Mouse (Mus musculus) CH12.LX (cell line): ENCODE measurements around the gene Ctnnbip1. TPM values are rescaled to one million over a fixed set of nuclear protein-coding genes. Genes with fewer than 3 reads are reported as not detected.

Experiments
- DNase-seq: peaks from one replicate; pipeline ENCODE4 v3.0.0-alpha.2; 2013; ENCODE audit errors: extremely low read depth
- H3K27ac ChIP-seq: 2 replicates; pipeline ENCODE4 v1.5.1; 2012; ENCODE audit warnings: low read depth, mild to moderate bottlenecking, control low read depth, moderate library complexity; ENCODE audit not compliant: insufficient read depth
- H3K27me3 ChIP-seq: replicated peaks from 2 replicates; pipeline ENCODE3; 2012; ENCODE audit warnings: inconsistent platforms
- H3K36me3 ChIP-seq, 2 experiments: replicated peaks in 1 of 2; 2 replicates each; pipeline versions ENCODE3 to v1.6.1; 2012; ENCODE audit warnings: inconsistent platforms in 1 of 2, low read length in 1 of 2, mild to moderate bottlenecking in 1 of 2, mixed read lengths in 1 of 2, moderate library complexity in 1 of 2; ENCODE audit not compliant: control insufficient read depth in 1 of 2, insufficient read depth in 1 of 2
- H3K4me1 ChIP-seq, 2 experiments: 2 replicates each; pipeline ENCODE4 v1.6.1; 2012; ENCODE audit warnings: inconsistent platforms in 1 of 2, moderate library complexity in 1 of 2; ENCODE audit not compliant: insufficient read depth in 2 of 2, control insufficient read depth in 1 of 2
- H3K4me2 ChIP-seq: 2 replicates; pipeline ENCODE4 v1.6.1; 2012; ENCODE audit warnings: low read depth, mild to moderate bottlenecking, control low read depth; ENCODE audit not compliant: poor library complexity, insufficient read depth, severe bottlenecking
- H3K4me3 ChIP-seq, 3 experiments: fragments of 150-350 bp in 1 of 3; sonication (generic) in 1 of 3; replicated peaks in 1 of 3; 2 replicates each; pipeline versions ENCODE3 to v1.5.1; 2011 to 2012; ENCODE audit warnings: low read depth in 2 of 3, low read length in 2 of 3, mild to moderate bottlenecking in 2 of 3, moderate library complexity in 2 of 3, control low read depth in 1 of 3, improper control_type of control experiment in 1 of 3, inconsistent platforms in 1 of 3, mixed read lengths in 1 of 3; ENCODE audit not compliant: poor library complexity in 1 of 3
- H3K79me2 ChIP-seq: replicated peaks from 2 replicates; pipeline ENCODE4 v1.6.1; 2012; ENCODE audit warnings: mild to moderate bottlenecking, moderate library complexity; ENCODE audit not compliant: control insufficient read depth, poor library complexity, insufficient read depth, severe bottlenecking; ENCODE audit errors: extremely low read depth
- H3K9ac ChIP-seq: 2 replicates; pipeline ENCODE4 v1.6.1; 2012; ENCODE audit warnings: low read depth, mild to moderate bottlenecking, control low read depth, moderate library complexity; ENCODE audit not compliant: insufficient read depth
- H3K9me3 ChIP-seq: replicated peaks from 2 replicates; pipeline ENCODE3; 2012; ENCODE audit warnings: low read length, inconsistent platforms, mixed read lengths
- BHLHE40 ChIP-seq: IDR thresholded peaks from 2 replicates; pipeline ENCODE4 v1.6.1; 2011; ENCODE audit warnings: mild to moderate bottlenecking, low read depth, low read length, improper control_type of control experiment
- CHD1 ChIP-seq: IDR thresholded peaks from 2 replicates; pipeline ENCODE4 v1.6.1; 2012; ENCODE audit warnings: low read depth, low read length, improper control_type of control experiment, inconsistent platforms
- CHD2 ChIP-seq: IDR thresholded peaks from 2 replicates; pipeline ENCODE4 v1.6.1; 2011; ENCODE audit warnings: low read length, improper control_type of control experiment
- CTCF ChIP-seq, 2 experiments: IDR thresholded peaks in 1 of 2; conservative IDR thresholded peaks in 1 of 2; 2 replicates each; pipeline ENCODE4 v1.5.1; 2011 to 2012; ENCODE audit warnings: low read depth in 2 of 2, low read length in 2 of 2, improper control_type of control experiment in 1 of 2, inconsistent platforms in 1 of 2, mild to moderate bottlenecking in 1 of 2, moderate library complexity in 1 of 2
- E2F4 ChIP-seq: IDR thresholded peaks from 2 replicates; pipeline ENCODE4 v1.6.1; 2011; ENCODE audit warnings: low read depth, low read length, improper control_type of control experiment; ENCODE audit not compliant: insufficient replicate concordance
- EP300 ChIP-seq: IDR thresholded peaks from 2 replicates; pipeline ENCODE4 v1.6.1; 2011; ENCODE audit warnings: low read length, improper control_type of control experiment
- ETS1 ChIP-seq: conservative IDR thresholded peaks from 2 replicates; pipeline ENCODE4 v1.6.1; 2012; ENCODE audit warnings: low read depth, mild to moderate bottlenecking, inconsistent platforms, low read length, improper control_type of control experiment, moderate library complexity
- GABPA ChIP-seq: IDR thresholded peaks from 2 replicates; pipeline ENCODE4 v1.6.1; 2012; ENCODE audit warnings: low read depth, low read length, improper control_type of control experiment, inconsistent platforms; ENCODE audit not compliant: insufficient replicate concordance
- IRF4 ChIP-seq: IDR thresholded peaks from 2 replicates; pipeline ENCODE4 v1.6.1; 2014; ENCODE audit warnings: low read depth, mild to moderate bottlenecking, inconsistent platforms, low read length, improper control_type of control experiment
- JUN ChIP-seq: IDR thresholded peaks from 2 replicates; pipeline ENCODE4 v1.6.1; 2011; ENCODE audit warnings: low read depth, mild to moderate bottlenecking, low read length, improper control_type of control experiment, moderate library complexity; ENCODE audit not compliant: insufficient read depth
- JUND ChIP-seq: conservative IDR thresholded peaks from 2 replicates; pipeline ENCODE4 v1.6.1; 2011; ENCODE audit warnings: low read depth, low read length, improper control_type of control experiment
- KAT2A ChIP-seq: IDR thresholded peaks from 2 replicates; pipeline ENCODE4 v1.6.1; 2012; ENCODE audit warnings: low read length, improper control_type of control experiment, inconsistent platforms; ENCODE audit not compliant: insufficient replicate concordance
- MAX ChIP-seq: IDR thresholded peaks from 2 replicates; pipeline ENCODE4 v1.6.1; 2011; ENCODE audit warnings: low read length, improper control_type of control experiment
- MAZ ChIP-seq: IDR thresholded peaks from 2 replicates; pipeline ENCODE4 v1.6.1; 2012; ENCODE audit warnings: low read depth, mild to moderate bottlenecking, inconsistent platforms, low read length, improper control_type of control experiment, moderate library complexity
- MEF2A ChIP-seq: IDR thresholded peaks from 2 replicates; pipeline ENCODE4 v1.6.1; 2014; ENCODE audit warnings: low read depth, mild to moderate bottlenecking, inconsistent platforms, low read length, improper control_type of control experiment, borderline replicate concordance
- MXI1 ChIP-seq: IDR thresholded peaks from 2 replicates; pipeline ENCODE4 v1.6.1; 2011; ENCODE audit warnings: mild to moderate bottlenecking, low read depth, low read length, improper control_type of control experiment
- MYC ChIP-seq: IDR thresholded peaks from 2 replicates; pipeline ENCODE4 v1.6.1; 2011; ENCODE audit warnings: low read depth, mild to moderate bottlenecking, improper control_type of control experiment, low read length
- PAX5 ChIP-seq: IDR thresholded peaks from 2 replicates; pipeline ENCODE4 v1.6.1; 2012; ENCODE audit warnings: low read length, inconsistent platforms, mixed read lengths
- POLR2A ChIP-seq: IDR thresholded peaks from 2 replicates; pipeline ENCODE4 v1.6.1; 2011; ENCODE audit warnings: low read depth, mild to moderate bottlenecking, improper control_type of control experiment, low read length
- POLR2AphosphoS2 ChIP-seq: IDR thresholded peaks from 2 replicates; pipeline ENCODE4 v1.6.1; 2011; ENCODE audit warnings: low read depth, low read length, improper control_type of control experiment
- RAD21 ChIP-seq: IDR thresholded peaks from 2 replicates; pipeline ENCODE4 v1.6.1; 2011; ENCODE audit warnings: low read depth, mild to moderate bottlenecking, low read length, improper control_type of control experiment, moderate library complexity
- RCOR1 ChIP-seq: conservative IDR thresholded peaks from 2 replicates; pipeline ENCODE4 v1.6.1; 2012; ENCODE audit warnings: low read depth, mild to moderate bottlenecking, inconsistent platforms, low read length, improper control_type of control experiment
- SIN3A ChIP-seq: IDR thresholded peaks from 2 replicates; pipeline ENCODE4 v1.6.1; 2012; ENCODE audit warnings: low read length, improper control_type of control experiment, inconsistent platforms
- TBP ChIP-seq: conservative IDR thresholded peaks from 2 replicates; pipeline ENCODE4 v1.6.1; 2011; ENCODE audit warnings: low read depth, low read length, improper control_type of control experiment
- TCF12 ChIP-seq: IDR thresholded peaks from 2 replicates; pipeline ENCODE4 v1.6.1; 2014; ENCODE audit warnings: low read depth, mild to moderate bottlenecking, inconsistent platforms, low read length, improper control_type of control experiment
- ZKSCAN1 ChIP-seq: IDR thresholded peaks from 2 replicates; pipeline ENCODE4 v1.6.1; 2012; ENCODE audit warnings: low read depth, inconsistent platforms, low read length, improper control_type of control experiment, borderline replicate concordance
- ZNF384 ChIP-seq: IDR thresholded peaks from 2 replicates; pipeline ENCODE4 v1.6.1; 2012; ENCODE audit warnings: low read depth, low read length, improper control_type of control experiment, inconsistent platforms
- dilution Hi-C: fragments of 300-500 bp; cut with MboI; formaldehyde crosslinking; loops from 2 replicates; pipeline ENCODE4 v1.14.3; 2020; ENCODE audit warnings: low sequenced_read_pairs; ENCODE audit not compliant: extremely low pct_unique_long_range_greater_than_20kb, extremely low pct_ligation_motif_present
- in situ Hi-C: fragments of 300-500 bp; cut with MboI; formaldehyde crosslinking; loops from 3 replicates; pipeline ENCODE4 v1.14.3; 2019; ENCODE audit warnings: low sequenced_read_pairs, low pct_ligation_motif_present, low pct_unique_long_range_greater_than_20kb, mixed read lengths
- polyA plus RNA-seq: library from polyadenylated mRNA; unstranded; fragments of >175 nt; gene quantifications from 2 replicates; pipeline ENCODE4 v1.2.1, GENCODE M21; 2012; ENCODE audit warnings: low read depth; ENCODE audit not compliant: insufficient read length
- total RNA-seq, 2 experiments: library from RNA; depleted of rRNA; stranded (reverse); fragments of 300-350 nt in 1 of 2; fragments of >200 nt in 1 of 2; gene quantifications; 2 replicates each; pipeline ENCODE4 v1.2.3; 2012 to 2014

Ctnnbip1 gene
- total and polyA plus RNA-seq, 3 experiments = 4.5 to 5.9 (median 5.7) TPM

- no peak for DNase-seq
- H3K4me2 ChIP-seq = no peak overlapping the region
- no peaks in the 10 kb centered on the region for H3K79me2 ChIP-seq
- dilution Hi-C loops = no loop called here
- TF ChIP-seq TCF12 (no peak), KAT2A (no peak), RAD21 (no peak), POLR2AphosphoS2 (no peak), MYC (no peak), MAZ (no peak), JUND (no peak), CHD2 (no peak), MXI1 (no peak), SIN3A (no peak), EP300 (no peak), ETS1 (no peak), CTCF (conservative IDR thresholded peaks at IDR 0.05 in 1 of 2, IDR thresholded peaks at IDR 0.05 in 1 of 2; ENCODE audit: low read depth in 2 of 2, low read length in 2 of 2) (no peak), RCOR1 (no peak), TBP (no peak), JUN (no peak), GABPA (no peak), IRF4 (no peak)
- TF ChIP-seq, all 38 proteins: peak for 0
- no peak overlapping the region for H3K27ac ChIP-seq
- no peaks in the 10 kb centered on the region for H3K9me3 ChIP-seq
- peaks cover 0 to 7% of the 10 kb centered on the region in 2 experiments; a peak in 3 of 4 replicates for H3K4me1 ChIP-seq
- peaks cover 13 to 28% of the 10 kb centered on the region in 2 experiments for H3K36me3 ChIP-seq
- no peaks in the 10 kb centered on the region for H3K27me3 ChIP-seq
- no peak overlapping the region for H3K4me3 ChIP-seq
- in situ Hi-C loops = no loop called here
- no peak overlapping the region for H3K9ac ChIP-seq
Measured at GRCm38 (mm10) chr4:149505261-149505967, 12.6 kb upstream of the Ctnnbip1 start.

GRCm38 (mm10) chr4:149506904-149507303 lies 11.1 kb upstream of the Ctnnbip1 start:
- no peaks in the 10 kb centered on the region for H3K79me2 ChIP-seq
- H3K4me1 ChIP-seq = peaks cover 0 to 7% of the 10 kb centered on the region in 2 experiments; a peak in 2 of 4 replicates
- no peaks in the 10 kb centered on the region for H3K27me3 ChIP-seq
- H3K27ac ChIP-seq = no peak overlapping the region
- H3K9ac ChIP-seq = no peak overlapping the region
- H3K36me3 ChIP-seq = peaks cover 6 to 14% of the 10 kb centered on the region in 2 experiments
- DNase-seq = no peak
- dilution Hi-C loops (no loop called here), in situ Hi-C loops (no loop called here)
- no peak overlapping the region for H3K4me3 ChIP-seq
- no peaks in the 10 kb centered on the region for H3K9me3 ChIP-seq
- TF ChIP-seq CHD1 = no peak
- TF ChIP-seq CHD2 = no peak
- TF ChIP-seq POLR2A = no peak
- no peak for TF ChIP-seq ZNF384
- no peak for TF ChIP-seq ZKSCAN1
- no peak for TF ChIP-seq RAD21
- no peak for TF ChIP-seq RCOR1
- no peak for TF ChIP-seq MEF2A
- TF ChIP-seq SIN3A = no peak
- no peak for TF ChIP-seq E2F4
- no peak for TF ChIP-seq BHLHE40
- TF ChIP-seq PAX5 = no peak
- TF ChIP-seq GABPA = no peak
- no peak for TF ChIP-seq JUN
- no peak for TF ChIP-seq MAX
- TF ChIP-seq JUND = no peak
- H3K4me2 ChIP-seq = no peak overlapping the region
